Mouse (Mus musculus) CH12.LX (cell line): Measurements from ENCODE around the gene Slc44a3.

Experiments
- BHLHE40 ChIP-seq: IDR thresholded peaks from 2 replicates; pipeline ENCODE4 v1.6.1; 2011; ENCODE audit warnings: mild to moderate bottlenecking, low read depth, low read length, improper control_type of control experiment
- CTCF ChIP-seq, 2 experiments: IDR thresholded peaks in 1 of 2; conservative IDR thresholded peaks in 1 of 2; 2 replicates each; pipeline ENCODE4 v1.5.1; 2011 to 2012; ENCODE audit warnings: low read depth in 2 of 2, low read length in 2 of 2, improper control_type of control experiment in 1 of 2, inconsistent platforms in 1 of 2, mild to moderate bottlenecking in 1 of 2, moderate library complexity in 1 of 2
- EP300 ChIP-seq: IDR thresholded peaks from 2 replicates; pipeline ENCODE4 v1.6.1; 2011; ENCODE audit warnings: low read length, improper control_type of control experiment
- HCFC1 ChIP-seq: IDR thresholded peaks from 2 replicates; pipeline ENCODE4 v1.6.1; 2012; ENCODE audit warnings: low read depth, mild to moderate bottlenecking, inconsistent platforms, low read length, improper control_type of control experiment
- JUND ChIP-seq: conservative IDR thresholded peaks from 2 replicates; pipeline ENCODE4 v1.6.1; 2011; ENCODE audit warnings: low read depth, low read length, improper control_type of control experiment
- MYC ChIP-seq: IDR thresholded peaks from 2 replicates; pipeline ENCODE4 v1.6.1; 2011; ENCODE audit warnings: low read depth, mild to moderate bottlenecking, improper control_type of control experiment, low read length
- PAX5 ChIP-seq: IDR thresholded peaks from 2 replicates; pipeline ENCODE4 v1.6.1; 2012; ENCODE audit warnings: low read length, inconsistent platforms, mixed read lengths
- POLR2A ChIP-seq: IDR thresholded peaks from 2 replicates; pipeline ENCODE4 v1.6.1; 2011; ENCODE audit warnings: low read depth, mild to moderate bottlenecking, improper control_type of control experiment, low read length
- USF2 ChIP-seq: conservative IDR thresholded peaks from 2 replicates; pipeline ENCODE4 v1.6.1; 2011; ENCODE audit warnings: low read depth, low read length, improper control_type of control experiment
- ZMIZ1 ChIP-seq: IDR thresholded peaks from 2 replicates; pipeline ENCODE4 v1.6.1; 2012; ENCODE audit warnings: low read depth, mild to moderate bottlenecking, inconsistent platforms, low read length, improper control_type of control experiment
- ZNF384 ChIP-seq: IDR thresholded peaks from 2 replicates; pipeline ENCODE4 v1.6.1; 2012; ENCODE audit warnings: low read depth, low read length, improper control_type of control experiment, inconsistent platforms

GRCm38 (mm10) chr3:121429469-121429868 lies 102.7 kb downstream of the Slc44a3 start:
- TF ChIP-seq MYC (no peak), ZNF384 (no peak), USF2 (no peak), POLR2A (no peak), ZMIZ1 (no peak), PAX5 (no peak), CTCF (conservative IDR thresholded peaks at IDR 0.05 in 1 of 2, IDR thresholded peaks at IDR 0.05 in 1 of 2; ENCODE audit: low read depth in 2 of 2, low read length in 2 of 2) (no peak), HCFC1 (no peak), JUND (no peak), BHLHE40 (no peak), EP300 (no peak)
